Mouse (Mus musculus) testis, adult 2 months (tissue): ENCODE results near the gene Tpk1.

Experiments used
- CTCF ChIP-seq: fragments of 200-500 bp; IDR thresholded peaks from 2 replicates; pipeline ENCODE4 v1.5.1; 2012; ENCODE audit warnings: low read depth, mild to moderate bottlenecking, inconsistent platforms, low read length, moderate library complexity; ENCODE audit not compliant: control insufficient read depth, insufficient read depth, insufficient replicate concordance
- POLR2A ChIP-seq: fragments of 200-500 bp; IDR thresholded peaks from 2 replicates; pipeline ENCODE4 v1.6.1; 2012; ENCODE audit warnings: low read depth, mild to moderate bottlenecking, inconsistent platforms, low read length, moderate library complexity; ENCODE audit not compliant: control insufficient read depth

GRCm38 (mm10) chr6:43435987-43436541, 230.0 kb downstream of the Tpk1 start:
- TF ChIP-seq CTCF (no peak), POLR2A (no peak)
